Mouse (Mus musculus) intestine, embryonic 15.5 days (tissue): ENCODE data around the gene Piezo1. TPM values are rescaled to one million over a fixed set of nuclear protein-coding genes. Genes with fewer than 3 reads are reported as not detected.

Experiments used
- ATAC-seq: fragments of 200-750 bp; cut with Nextera tagmentation; 2 replicates; pipeline ENCODE4 v1.8.0; 2017; ENCODE audit warnings: moderate TSS enrichment, moderate library complexity
- H3K27ac ChIP-seq: fragments of 300-500 bp; sonication (generic); 2 replicates; pipeline ENCODE4 v1.5.1; 2015; ENCODE audit warnings: mild to moderate bottlenecking, inconsistent platforms
- H3K27me3 ChIP-seq: fragments of 300-500 bp; sonication (generic); replicated peaks from 2 replicates; pipeline ENCODE4 v1.6.1; 2015; ENCODE audit warnings: inconsistent platforms
- H3K36me3 ChIP-seq: fragments of 300-500 bp; sonication (generic); 2 replicates; pipeline ENCODE4 v1.6.1; 2015; ENCODE audit warnings: inconsistent platforms
- H3K4me1 ChIP-seq: fragments of 300-500 bp; sonication (generic); replicated peaks from 2 replicates; pipeline ENCODE4 v1.6.1; 2015; ENCODE audit warnings: inconsistent platforms
- H3K4me2 ChIP-seq: fragments of 300-500 bp; sonication (generic); replicated peaks from 2 replicates; pipeline ENCODE4 v1.6.1; 2015; ENCODE audit warnings: mild to moderate bottlenecking, inconsistent platforms
- H3K4me3 ChIP-seq: fragments of 300-500 bp; sonication (generic); replicated peaks from 2 replicates; pipeline ENCODE4 v1.5.1; 2015; ENCODE audit warnings: inconsistent platforms
- H3K9ac ChIP-seq: fragments of 300-500 bp; sonication (generic); 2 replicates; pipeline ENCODE4 v1.6.1; 2015; ENCODE audit warnings: inconsistent platforms
- H3K9me3 ChIP-seq: fragments of 300-500 bp; sonication (generic); 2 replicates; pipeline ENCODE4 v1.6.1; 2016; ENCODE audit warnings: inconsistent platforms
- WGBS: fragments of 180-500 bp; shearing (Covaris S2); methylation state at CpG from one replicate; pipeline ENCODE4 v1.1.7; 2015; 5-methylcytosine and 5-hydroxymethylcytosine counted together
- polyA plus RNA-seq: library from polyadenylated mRNA; unstranded; fragments of >200 nt; fragmentation: Nextera tagmentation; extraction: Ambion mirVana; gene quantifications from 2 replicates; pipeline ENCODE4 v1.2.1, GENCODE M21; 2015

The Piezo1 gene
- polyA plus RNA-seq, 1 experiment from 2014 or later: 10.8 TPM

DNA sequence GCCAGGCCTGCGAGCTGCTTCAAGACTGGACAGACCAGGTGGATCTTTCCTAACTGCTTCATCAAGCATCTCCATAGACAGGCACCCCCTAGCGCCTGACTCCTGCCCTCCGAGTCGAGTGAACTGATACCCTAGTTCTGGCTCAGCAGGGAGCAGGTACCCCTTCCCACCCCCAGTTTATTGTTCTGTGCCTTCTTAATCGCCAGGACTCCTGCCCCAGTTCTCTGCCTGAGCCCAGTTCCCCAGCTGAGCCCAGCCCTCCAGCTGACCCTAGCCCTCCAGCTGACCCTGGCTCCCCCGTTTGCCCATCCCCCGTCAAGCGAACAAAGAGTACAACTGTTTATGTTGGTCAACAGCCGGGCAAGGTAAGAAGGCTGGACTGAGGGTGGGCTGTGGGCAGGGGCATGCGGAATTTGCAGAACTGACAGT lies 17.8 kb upstream of the Piezo1 start:
- WGBS: 10% methylated on average over 10 of the region's 10 CpGs

DNA sequence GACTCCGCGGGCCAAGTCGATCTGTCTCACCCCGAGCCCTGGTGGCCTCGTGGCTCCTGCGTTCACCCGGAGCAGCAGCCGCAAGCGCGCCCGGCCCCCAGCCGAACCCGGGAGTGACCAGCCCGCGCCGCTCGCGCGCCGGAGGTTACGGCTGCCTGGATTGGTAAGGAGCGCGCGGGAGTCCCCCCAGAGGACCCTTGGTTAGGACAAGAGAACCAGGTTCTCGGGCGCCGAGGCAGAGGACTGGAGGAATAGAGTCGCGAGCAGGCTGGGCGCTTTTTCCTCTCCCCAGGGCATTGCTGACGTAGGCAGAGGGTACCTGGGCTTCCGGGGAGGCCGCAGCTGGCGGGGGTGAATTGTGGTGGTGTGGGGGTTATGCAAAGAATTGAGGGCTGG lies 17.0 kb upstream of the Piezo1 start:
- Histone ChIP-seq H3K4me2 (peak overlapping the region; percentile 70), H3K36me3 (peaks cover 31% of the 10 kb centered on the region), H3K27ac (peak overlapping the region; percentile 90), H3K4me1 (peaks cover 25% of the 10 kb centered on the region), H3K4me3 (peak overlapping the region; percentile 81), H3K9ac (peak overlapping the region; percentile 84), H3K9me3 (no peaks in the 10 kb centered on the region), H3K27me3 (no peaks in the 10 kb centered on the region)
- peak; percentile 42 for ATAC-seq
- 1% methylated on average over 34 of the region's 34 CpGs for WGBS

More for the DNA sequence above, 17.8 kb upstream of the Piezo1 start:
- Histone ChIP-seq H3K9me3 (no peaks in the 10 kb centered on the region), H3K27ac (no peak overlapping the region), H3K4me2 (peak overlapping the region; percentile 70), H3K9ac (peak overlapping the region; percentile 84), H3K4me1 (peaks cover 26% of the 10 kb centered on the region), H3K36me3 (peaks cover 31% of the 10 kb centered on the region), H3K4me3 (peak overlapping the region; percentile 81), H3K27me3 (no peaks in the 10 kb centered on the region)
- no peak for ATAC-seq

DNA sequence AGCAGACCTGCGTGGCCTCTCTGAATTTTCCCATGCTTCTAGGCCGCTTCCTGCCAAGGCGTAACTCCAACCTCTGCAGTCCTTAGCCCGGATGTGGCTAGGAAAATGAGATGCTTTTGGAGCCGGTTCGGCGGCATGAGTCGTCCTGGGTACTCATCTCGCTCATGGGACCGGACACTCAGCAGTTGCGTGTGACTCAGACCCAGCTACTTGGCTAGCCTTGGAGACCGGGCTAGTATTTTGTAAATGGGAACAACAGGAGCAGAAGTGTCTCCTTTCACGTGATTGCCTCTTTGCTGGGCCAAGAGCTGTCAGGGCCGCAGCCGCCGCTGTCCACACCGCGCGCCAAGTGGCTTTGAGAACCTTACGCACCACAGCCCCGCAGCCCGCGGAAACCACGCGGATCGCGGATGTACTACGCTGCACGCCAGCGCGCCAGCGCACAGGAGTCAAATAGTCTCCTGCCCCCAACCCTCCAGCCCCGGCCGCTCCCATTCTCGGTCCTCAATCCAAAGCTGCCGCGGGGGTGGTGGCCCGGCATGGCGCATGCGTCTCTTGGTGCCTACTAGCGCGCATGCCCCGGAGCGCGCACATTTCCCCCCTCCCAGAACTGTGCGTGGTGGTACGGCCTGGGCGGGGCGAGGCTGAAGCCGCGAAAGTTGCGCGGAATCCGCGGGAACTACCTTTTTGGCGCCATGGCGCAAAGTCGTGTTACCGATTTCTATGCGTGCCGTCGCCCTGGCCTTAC lies 16.4 kb upstream of the Piezo1 start, which contains the start of gene Cdt1:
Gene Cdt1 (plus strand): TSS at position 655 of the 748 bp plus-strand sequence.
- under 1% methylated on average over 62 of the region's 62 CpGs for WGBS

DNA sequence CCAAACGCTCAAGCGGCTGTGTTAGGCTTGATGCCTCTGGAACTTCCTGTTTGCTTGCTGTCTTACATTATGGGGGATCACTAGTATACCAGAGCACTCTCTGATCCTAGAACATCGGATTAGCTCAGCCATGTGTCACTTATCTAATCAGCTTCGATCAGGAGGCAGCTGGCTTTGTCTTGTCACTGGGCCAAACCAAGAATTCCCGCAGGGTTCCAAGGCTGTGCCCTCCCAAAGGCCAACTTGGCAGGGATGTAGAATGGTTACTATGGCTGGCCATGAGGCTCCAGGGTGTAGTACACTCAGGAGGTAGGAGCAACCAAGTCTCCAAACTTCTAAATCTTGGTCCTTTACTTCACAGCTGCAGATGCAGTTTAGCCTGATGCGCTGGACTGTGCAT lies 15.6 kb upstream of the Piezo1 start:
- H3K4me2 ChIP-seq: peak overlapping the region; percentile 70
- H3K9me3 ChIP-seq: no peaks in the 10 kb centered on the region
- peak overlapping the region; percentile 81 for H3K4me3 ChIP-seq
- 33% methylated on average over 6 of the region's 6 CpGs for WGBS
- H3K9ac ChIP-seq: peak overlapping the region; percentile 75
- H3K4me1 ChIP-seq: peaks cover 22% of the 10 kb centered on the region
- peak; percentile 3 for ATAC-seq
- H3K27me3 ChIP-seq: no peaks in the 10 kb centered on the region
- peaks cover 21% of the 10 kb centered on the region for H3K36me3 ChIP-seq
- peak overlapping the region; percentile 93 for H3K27ac ChIP-seq

More for the DNA sequence above, 16.4 kb upstream of the Piezo1 start, which contains the start of gene Cdt1:
- Histone ChIP-seq H3K9ac (peak within 1 kb of the TSS; percentile 84), H3K36me3 (peaks cover 29% of the 10 kb centered on the region), H3K27me3 (no peaks in the 10 kb centered on the region), H3K27ac (peak within 1 kb of the TSS; percentile 93), H3K4me3 (peak within 1 kb of the TSS; percentile 81), H3K4me2 (peak within 1 kb of the TSS; percentile 70), H3K9me3 (no peaks in the 10 kb centered on the region), H3K4me1 (peaks cover 24% of the 10 kb centered on the region)
- peak; percentile 96 for ATAC-seq

DNA sequence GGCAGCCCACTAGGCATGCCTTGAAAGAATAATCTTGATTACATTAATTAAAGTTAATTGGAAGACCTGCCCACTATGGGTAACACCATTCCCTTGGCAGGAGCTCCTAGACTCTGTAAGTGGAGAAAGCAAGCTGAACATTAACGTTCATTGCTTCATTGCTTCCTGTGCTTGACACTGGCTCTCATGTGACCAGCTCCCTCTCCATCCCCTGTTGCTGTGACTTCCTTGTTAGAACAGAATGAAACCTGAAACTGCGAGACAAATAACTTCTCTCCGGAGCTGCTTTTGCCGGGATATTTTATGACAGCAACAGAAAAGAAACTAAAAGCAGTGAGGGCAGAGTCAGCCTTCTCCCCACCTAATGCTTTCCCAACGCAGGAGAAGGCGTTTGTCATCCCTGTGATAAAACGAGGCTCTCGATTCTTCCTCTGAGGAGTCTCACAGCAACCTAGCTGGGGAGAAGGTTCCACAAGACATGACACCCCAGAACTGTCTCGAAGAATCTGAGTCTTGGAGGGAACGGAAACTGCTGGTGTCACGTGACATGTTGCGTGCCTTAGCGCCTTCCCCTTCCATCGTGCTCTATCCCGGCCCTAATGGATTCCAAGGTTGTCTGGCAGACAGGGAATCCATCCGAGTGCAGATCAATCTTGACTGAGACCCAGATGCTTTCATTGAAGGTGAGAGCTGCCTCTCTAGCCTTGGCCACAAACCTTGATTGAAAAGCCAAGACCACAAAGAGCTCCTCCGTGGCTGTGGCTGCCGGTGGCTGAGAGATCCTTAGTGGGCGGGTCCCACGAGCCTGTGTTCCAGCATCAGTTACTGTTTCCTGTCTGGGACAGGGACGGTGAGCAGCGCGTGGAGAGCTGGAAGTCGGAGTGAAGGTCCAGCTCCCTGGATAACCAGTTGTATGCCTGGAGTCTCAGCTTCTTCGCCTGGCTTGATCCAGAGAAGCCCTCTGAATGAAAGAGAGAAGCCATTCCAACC lies 13.5 kb upstream of the Piezo1 start:
- Histone ChIP-seq H3K4me1 (peaks cover 18% of the 10 kb centered on the region), H3K36me3 (peaks cover under 1% of the 10 kb centered on the region; the same call in 1 of the 2 replicates), H3K27me3 (no peaks in the 10 kb centered on the region), H3K4me2 (0 out of 2 replicates have a peak overlapping the region, but pooled peaks have one; percentile 4), H3K9ac (no peak overlapping the region), H3K9me3 (no peaks in the 10 kb centered on the region), H3K27ac (no peak overlapping the region), H3K4me3 (no peak overlapping the region)
- no peak for ATAC-seq
- WGBS: 75% methylated on average over 25 of the region's 25 CpGs

DNA sequence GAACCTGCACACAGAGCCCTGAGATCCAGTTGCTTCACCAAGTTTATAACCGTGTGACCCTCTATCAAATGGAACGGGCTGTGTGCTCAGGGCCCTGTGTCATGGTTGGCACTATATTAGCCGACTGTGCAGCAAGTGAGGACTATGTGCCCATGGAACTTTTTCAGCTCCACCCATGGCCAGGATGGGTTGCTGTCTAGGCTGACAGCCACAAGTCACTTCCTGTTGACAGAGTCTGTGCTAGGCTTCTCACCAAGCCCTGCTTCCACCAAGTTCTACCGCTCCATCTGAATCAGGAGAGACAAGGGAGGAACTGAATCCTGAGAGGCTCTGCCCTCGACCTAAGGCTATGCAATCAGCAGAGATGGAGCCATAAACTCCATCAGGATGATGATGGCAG lies 10.1 kb upstream of the Piezo1 start:
- Histone ChIP-seq H3K36me3 (no peaks in the 10 kb centered on the region), H3K9me3 (no peaks in the 10 kb centered on the region), H3K9ac (no peak overlapping the region), H3K27ac (no peak overlapping the region), H3K4me3 (no peak overlapping the region), H3K27me3 (no peaks in the 10 kb centered on the region), H3K4me1 (peaks cover 17% of the 10 kb centered on the region), H3K4me2 (no peak overlapping the region)
- WGBS: 77% methylated on average over 5 of the region's 5 CpGs
- ATAC-seq: no peak

DNA sequence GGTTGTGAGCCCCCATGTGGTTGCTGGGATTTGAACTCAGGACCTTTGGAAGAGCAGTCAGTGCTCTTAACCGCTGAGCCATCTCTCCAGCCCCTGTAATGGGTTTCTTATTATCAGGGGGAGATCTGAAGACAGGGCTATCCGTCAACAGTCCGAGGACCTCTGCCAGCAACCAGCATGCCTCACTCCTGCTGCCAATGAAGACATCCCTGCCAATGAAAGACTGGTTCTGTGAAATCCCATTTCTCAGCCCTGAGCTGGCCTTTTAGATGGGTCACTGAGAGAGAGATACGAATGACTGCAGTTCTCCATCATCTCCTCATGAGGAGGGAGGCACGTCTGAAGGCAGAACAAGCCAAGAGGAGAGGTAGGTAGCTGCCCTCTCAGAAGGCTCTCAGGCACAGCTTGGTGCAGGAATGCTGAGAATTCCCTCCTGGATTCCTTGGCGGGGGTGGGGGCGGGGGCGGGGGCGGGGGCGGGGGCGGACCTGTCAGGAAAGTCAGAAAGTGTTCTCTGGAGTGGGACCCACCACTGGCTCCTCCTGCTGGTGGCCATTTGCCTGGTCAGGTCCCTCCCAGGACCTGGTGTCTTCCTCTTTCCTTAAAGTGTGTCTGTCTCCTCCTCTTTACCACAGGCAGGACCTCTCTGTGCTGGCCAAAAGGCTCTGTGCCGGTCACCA lies 7.7 kb upstream of the Piezo1 start:
- H3K36me3 ChIP-seq: no peaks in the 10 kb centered on the region
- no peaks in the 10 kb centered on the region for H3K27me3 ChIP-seq
- H3K27ac ChIP-seq: no peak overlapping the region
- no peak overlapping the region for H3K4me2 ChIP-seq
- H3K9ac ChIP-seq: no peak overlapping the region
- peaks cover 21% of the 10 kb centered on the region; the same call in 1 of the 2 replicates for H3K4me1 ChIP-seq
- H3K9me3 ChIP-seq: no peaks in the 10 kb centered on the region
- ATAC-seq: no peak; the same call in 1 of the 2 replicates
- H3K4me3 ChIP-seq: no peak overlapping the region
- 17% methylated on average over 12 of the region's 12 CpGs for WGBS

DNA sequence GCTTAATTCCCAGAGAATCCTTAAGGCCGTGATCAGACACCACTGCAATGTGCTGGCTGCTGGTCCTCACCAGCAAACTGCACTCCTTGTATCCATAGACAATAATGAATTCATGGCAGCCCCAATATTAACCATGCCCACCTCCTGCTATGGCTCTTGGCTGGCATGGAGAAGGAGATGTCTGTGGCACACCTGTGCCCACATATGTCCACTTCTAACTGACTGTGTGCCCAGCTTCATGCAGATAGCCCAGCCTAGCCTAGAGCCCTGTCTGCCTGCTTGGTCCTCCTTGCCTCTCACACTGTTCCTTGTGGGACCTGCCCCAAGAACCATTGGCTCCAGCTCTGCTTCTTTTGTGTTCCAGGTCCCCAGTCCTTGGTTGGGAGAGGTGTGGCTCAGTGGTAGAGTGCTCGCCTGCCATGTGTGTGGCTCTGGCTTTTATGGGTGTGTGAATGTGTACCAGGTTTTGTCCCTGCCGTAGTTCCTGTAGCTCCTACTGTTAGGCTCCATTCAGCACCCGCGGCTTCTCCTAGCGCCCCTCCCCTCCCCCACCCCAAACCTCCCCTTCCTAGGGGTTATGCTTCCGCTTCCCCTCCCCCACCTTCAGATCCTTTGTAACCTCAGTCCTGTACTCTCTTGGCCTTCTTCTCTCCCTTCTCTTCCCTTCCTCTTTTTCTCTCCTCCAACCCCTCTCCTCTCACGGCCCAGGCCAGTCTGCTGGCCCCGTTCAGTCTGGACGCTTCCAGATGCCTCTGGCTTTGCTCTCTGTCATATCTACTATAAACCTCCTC lies 6.3 kb upstream of the Piezo1 start:
- Histone ChIP-seq H3K4me2 (peak overlapping the region; percentile 17), H3K36me3 (no peaks in the 10 kb centered on the region), H3K4me3 (no peak overlapping the region), H3K9ac (no peak overlapping the region), H3K4me1 (peaks cover 21% of the 10 kb centered on the region; the same call in 1 of the 2 replicates), H3K27ac (peak overlapping the region; percentile 25; the same call in 1 of the 2 replicates), H3K9me3 (no peaks in the 10 kb centered on the region), H3K27me3 (no peaks in the 10 kb centered on the region)
- WGBS: 35% methylated on average over 10 of the region's 10 CpGs
- peak; percentile 39; the same call in 1 of the 2 replicates for ATAC-seq

DNA sequence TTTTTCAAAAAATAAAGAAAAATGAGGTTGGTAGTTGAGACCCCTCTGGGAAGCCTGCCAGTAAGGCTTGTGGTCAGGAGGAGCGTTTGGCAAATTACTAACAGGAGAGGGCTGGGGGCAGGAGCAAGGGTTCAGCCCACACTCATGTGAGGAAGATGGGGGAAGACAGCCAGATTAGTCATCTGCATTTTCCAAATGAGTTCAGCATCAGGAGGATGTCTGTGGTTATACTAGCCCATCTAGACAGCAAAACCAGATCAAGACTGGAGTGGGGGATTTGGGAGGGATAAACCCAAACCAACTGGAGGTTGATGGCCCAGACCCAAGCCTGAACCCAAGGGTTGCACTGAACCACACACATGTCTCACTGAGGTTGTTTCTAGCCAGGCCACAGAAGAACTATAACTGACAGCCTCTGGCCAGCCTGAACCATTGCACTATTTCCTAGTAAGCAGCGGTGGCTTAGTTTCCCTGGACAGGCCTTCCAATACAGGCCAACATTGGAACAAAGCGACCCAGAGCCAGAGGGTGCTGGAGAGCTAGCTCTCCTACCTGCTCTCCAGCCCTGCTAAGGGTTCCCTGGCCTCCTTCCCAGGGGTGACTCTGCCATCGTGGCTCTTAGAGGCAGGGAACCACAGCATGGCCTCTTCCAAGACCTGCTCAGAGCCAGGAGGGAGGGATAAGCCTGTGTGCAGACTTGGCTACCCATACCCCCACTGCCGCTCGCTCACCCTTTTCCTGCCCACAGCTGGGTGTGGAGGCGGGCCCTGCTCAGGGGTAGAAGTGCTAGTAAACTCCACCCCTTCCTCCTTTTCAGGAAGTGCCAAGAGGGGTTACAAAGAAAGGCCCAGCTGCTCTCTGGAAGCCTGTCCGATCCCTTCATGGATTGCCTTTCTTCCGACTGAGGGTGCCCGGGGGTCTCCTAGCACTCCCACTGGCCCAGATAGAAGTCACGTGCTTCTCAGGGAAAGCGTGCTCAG lies 5.2 kb upstream of the Piezo1 start:
- Histone ChIP-seq H3K36me3 (no peaks in the 10 kb centered on the region), H3K4me1 (peaks cover 24% of the 10 kb centered on the region; the same call in 1 of the 2 replicates), H3K9ac (0 out of 2 replicates have a peak overlapping the region, but pooled peaks have one; percentile 1), H3K9me3 (no peaks in the 10 kb centered on the region), H3K27ac (peak overlapping the region; percentile 73), H3K4me3 (no peak overlapping the region), H3K27me3 (no peaks in the 10 kb centered on the region), H3K4me2 (peak overlapping the region; percentile 17)
- WGBS: 63% methylated on average over 12 of the region's 12 CpGs
- peak; percentile 44 for ATAC-seq

DNA sequence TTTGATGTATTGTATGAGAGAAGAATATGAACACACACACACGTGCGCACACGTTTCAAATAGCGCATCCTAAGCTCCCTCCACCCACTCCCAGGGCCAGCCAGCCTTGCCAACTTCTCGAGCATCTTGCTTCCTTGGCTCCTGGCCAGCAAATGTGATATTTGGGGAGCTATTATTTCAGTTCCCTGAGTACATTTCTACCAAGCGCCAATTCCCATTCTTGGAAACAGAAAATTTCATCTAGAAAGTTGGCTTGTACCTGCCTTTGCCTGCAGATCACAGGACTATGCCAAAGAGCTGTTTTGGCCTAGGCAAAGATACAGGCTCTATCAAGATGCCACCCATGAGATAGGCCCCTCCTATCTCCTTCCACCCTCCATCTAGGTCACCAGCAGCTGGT lies 3.7 kb upstream of the Piezo1 start:
- H3K4me1 ChIP-seq: peaks cover 30% of the 10 kb centered on the region
- H3K36me3 ChIP-seq: no peaks in the 10 kb centered on the region
- H3K4me2 ChIP-seq: no peak overlapping the region
- H3K27ac ChIP-seq: no peak overlapping the region
- 69% methylated on average over 6 of the region's 6 CpGs for whole genome bisulfite sequencing
- no peaks in the 10 kb centered on the region for H3K9me3 ChIP-seq
- no peak overlapping the region for H3K4me3 ChIP-seq
- ATAC-seq: no peak
- H3K9ac ChIP-seq: no peak overlapping the region
- H3K27me3 ChIP-seq: no peaks in the 10 kb centered on the region
